Mouse (Mus musculus): ENCODE measurements around the gene Zc3hav1l. TPM values are rescaled to one million over a fixed set of nuclear protein-coding genes. Genes with fewer than 3 reads are reported as not detected.

Zc3hav1l gene
- polyA plus RNA-seq, 1 experiment from 2014 or later, result 0.59 TPM

DNA sequence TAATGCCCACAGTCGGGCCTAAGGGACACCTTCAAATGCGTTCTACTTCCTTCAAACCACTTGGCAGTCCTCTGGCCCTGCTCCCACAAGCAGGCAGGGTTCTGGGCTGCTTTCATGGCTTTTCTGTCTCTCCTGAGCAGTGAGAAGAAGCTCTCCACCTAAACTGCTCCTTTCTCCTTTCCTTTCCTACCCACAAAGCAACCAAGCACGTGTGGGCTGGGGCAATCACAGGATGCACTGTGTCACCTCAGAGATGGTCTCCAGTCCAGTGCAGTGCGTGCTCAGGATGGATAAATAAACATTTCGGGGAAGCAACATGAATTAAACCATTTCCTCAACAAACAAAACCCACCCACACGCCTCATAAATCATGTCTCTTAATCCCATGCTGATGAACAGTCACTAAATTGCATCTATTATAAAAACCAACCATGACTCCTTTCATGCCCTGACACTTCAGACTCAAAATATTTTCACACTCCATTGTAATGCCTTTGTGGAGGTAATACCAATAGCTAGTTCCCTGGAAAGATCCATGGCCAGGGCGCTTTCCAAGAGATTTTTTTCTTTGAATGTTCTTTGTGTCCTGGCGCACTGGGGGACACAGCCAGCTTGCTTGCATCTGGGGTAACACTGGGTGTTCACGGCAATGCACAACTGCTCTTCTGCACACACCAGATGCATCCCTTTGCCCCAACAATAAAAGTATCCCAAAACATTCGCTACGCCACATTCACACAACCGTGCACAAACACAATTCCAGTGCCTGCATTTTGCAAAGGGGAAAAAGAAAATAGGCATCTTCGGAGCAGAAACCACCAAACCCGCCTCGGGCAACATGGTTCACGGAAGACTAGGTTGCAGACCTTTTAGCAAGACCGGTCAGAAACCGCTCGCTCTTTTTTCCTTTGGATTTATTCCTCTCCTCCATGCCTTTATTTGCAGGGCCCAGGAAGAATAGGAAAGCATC lies 46.0 kb downstream of the Zc3hav1l start:
- H3K4me3 ChIP-seq (ENCODE audit: inconsistent target), result no peak overlapping the region; the same call in 1 of the 2 replicates
- no peaks in the 10 kb centered on the region for H3K36me3 ChIP-seq (ENCODE audit: inconsistent target)
- 26% methylated on average over 19 of the region's 19 CpGs for WGBS (ENCODE audit: missing documents)
- H3K27ac ChIP-seq, result no peak overlapping the region
- H3K79me2 ChIP-seq (ENCODE audit: inconsistent target), result no peaks in the 10 kb centered on the region

DNA sequence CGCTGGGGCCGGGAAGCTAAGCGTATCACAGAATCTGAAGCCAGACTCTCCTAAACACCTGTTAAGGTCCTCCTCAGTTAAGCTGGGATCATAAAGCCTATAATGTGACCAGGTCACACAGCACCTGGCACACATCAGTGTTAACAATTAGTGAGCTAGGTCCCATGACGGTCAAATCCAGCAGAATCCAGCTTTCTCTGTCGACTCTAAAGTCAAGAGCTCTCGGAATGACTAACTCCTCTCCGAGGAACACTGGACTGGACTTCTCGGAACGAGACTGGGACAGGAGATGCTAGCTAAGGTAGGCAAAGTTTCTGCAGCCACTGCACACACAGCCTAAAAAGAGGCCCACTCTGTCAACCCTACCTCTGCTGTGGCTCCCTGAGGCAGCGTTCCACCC lies 46.9 kb downstream of the Zc3hav1l start:
- Histone ChIP-seq H3K4me3 (ENCODE audit: inconsistent target) (no peak overlapping the region), H3K36me3 (ENCODE audit: inconsistent target) (no peaks in the 10 kb centered on the region), H3K79me2 (ENCODE audit: inconsistent target) (no peaks in the 10 kb centered on the region), H3K27ac (no peak overlapping the region)
- whole genome bisulfite sequencing (ENCODE audit: missing documents), result 96% methylated on average over 10 of the region's 10 CpGs

DNA sequence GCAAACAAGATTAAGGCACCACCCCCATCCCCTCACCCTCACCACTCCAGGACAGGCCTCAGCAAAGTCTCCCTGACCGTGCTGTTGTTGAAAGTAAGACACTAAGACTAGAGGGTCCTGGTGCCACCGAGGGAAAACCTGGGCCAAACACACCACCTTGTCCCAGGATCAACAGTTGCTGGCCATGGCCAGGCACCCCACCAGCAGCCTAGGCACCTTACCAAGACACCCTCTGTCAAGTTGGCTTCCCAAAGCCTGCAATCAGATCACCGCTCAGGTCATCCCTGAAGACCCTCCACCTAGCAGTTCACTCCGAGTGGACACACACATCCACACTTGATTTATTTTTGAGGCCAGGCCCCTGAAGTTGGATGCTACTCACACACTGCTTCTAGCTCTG lies 47.6 kb downstream of the Zc3hav1l start:
- no peaks in the 10 kb centered on the region for H3K36me3 ChIP-seq (ENCODE audit: inconsistent target)
- H3K4me3 ChIP-seq (ENCODE audit: inconsistent target), result no peak overlapping the region
- H3K27ac ChIP-seq, result no peak overlapping the region
- no peaks in the 10 kb centered on the region for H3K79me2 ChIP-seq (ENCODE audit: inconsistent target)
- 85% methylated on average over 4 of the region's 4 CpGs for WGBS (ENCODE audit: missing documents)

GRCm38 (mm10) chr6:38247362-38247761 lies 51.7 kb downstream of the Zc3hav1l start:
- no peak overlapping the region for H3K27ac ChIP-seq
- no peaks in the 10 kb centered on the region for H3K36me3 ChIP-seq (ENCODE audit: inconsistent target)
- H3K4me3 ChIP-seq (ENCODE audit: inconsistent target), result no peak overlapping the region
- 87% methylated on average over 4 of the region's 4 CpGs for WGBS (ENCODE audit: missing documents)
- H3K79me2 ChIP-seq (ENCODE audit: inconsistent target), result no peaks in the 10 kb centered on the region

- H3K27ac ChIP-seq, result no peak overlapping the region
- WGBS (ENCODE audit: missing documents), result 63% methylated on average over 3 of the region's 3 CpGs
- no peaks in the 10 kb centered on the region for H3K36me3 ChIP-seq (ENCODE audit: inconsistent target)
- H3K79me2 ChIP-seq (ENCODE audit: inconsistent target), result no peaks in the 10 kb centered on the region
- H3K4me3 ChIP-seq (ENCODE audit: inconsistent target), result no peak overlapping the region
Measured at GRCm38 (mm10) chr6:38244806-38245205, 54.3 kb downstream of the Zc3hav1l start.

GRCm38 (mm10) chr6:38244167-38244566 lies 54.9 kb downstream of the Zc3hav1l start:
- 34% methylated on average over 3 of the region's 3 CpGs for WGBS (ENCODE audit: missing documents)
- Histone ChIP-seq H3K36me3 (ENCODE audit: inconsistent target) (no peaks in the 10 kb centered on the region), H3K4me3 (ENCODE audit: inconsistent target) (no peak overlapping the region), H3K27ac (no peak overlapping the region), H3K79me2 (ENCODE audit: inconsistent target) (no peaks in the 10 kb centered on the region)

GRCm38 (mm10) chr6:38242833-38243232 lies 56.2 kb downstream of the Zc3hav1l start:
- Histone ChIP-seq H3K36me3 (ENCODE audit: inconsistent target) (no peaks in the 10 kb centered on the region), H3K4me3 (ENCODE audit: inconsistent target) (no peak overlapping the region), H3K79me2 (ENCODE audit: inconsistent target) (no peaks in the 10 kb centered on the region), H3K27ac (no peak overlapping the region)
- WGBS (ENCODE audit: missing documents), result 88% methylated on average over 5 of the region's 5 CpGs

GRCm38 (mm10) chr6:38242295-38242830 lies 56.7 kb downstream of the Zc3hav1l start:
- WGBS (ENCODE audit: missing documents), result 92% methylated on average over 8 of the region's 8 CpGs
- no peaks in the 10 kb centered on the region for H3K79me2 ChIP-seq (ENCODE audit: inconsistent target)
- H3K4me3 ChIP-seq (ENCODE audit: inconsistent target), result no peak overlapping the region
- H3K36me3 ChIP-seq (ENCODE audit: inconsistent target), result no peaks in the 10 kb centered on the region
- no peak overlapping the region for H3K27ac ChIP-seq

DNA sequence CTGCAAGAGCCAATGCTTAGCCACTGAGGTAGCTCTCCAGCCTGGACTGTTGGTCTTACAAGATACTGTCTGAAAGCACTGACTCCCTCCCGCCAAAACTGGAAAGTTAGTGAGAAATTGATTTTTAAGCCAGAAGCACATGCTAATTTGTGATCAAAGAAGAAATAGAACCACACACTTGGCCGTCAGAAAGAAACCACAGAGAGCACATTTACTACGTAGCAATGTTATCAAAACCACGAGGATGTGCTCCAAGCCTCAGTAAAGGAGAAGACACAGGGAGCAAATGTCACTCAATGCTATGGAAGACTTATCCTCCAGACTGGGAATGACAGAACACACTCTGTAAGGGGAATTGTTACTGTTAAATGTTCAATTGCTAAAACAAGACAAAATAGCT lies 57.6 kb downstream of the Zc3hav1l start:
- H3K79me2 ChIP-seq (ENCODE audit: inconsistent target), result no peaks in the 10 kb centered on the region
- no peaks in the 10 kb centered on the region for H3K36me3 ChIP-seq (ENCODE audit: inconsistent target)
- H3K27ac ChIP-seq, result no peak overlapping the region
- no peak overlapping the region for H3K4me3 ChIP-seq (ENCODE audit: inconsistent target)
- 51% methylated on average over 4 of the region's 4 CpGs for WGBS (ENCODE audit: missing documents)

- Histone ChIP-seq H3K36me3 (ENCODE audit: inconsistent target) (no peaks in the 10 kb centered on the region), H3K27ac (no peak overlapping the region), H3K4me3 (ENCODE audit: inconsistent target) (no peak overlapping the region), H3K79me2 (ENCODE audit: inconsistent target) (no peaks in the 10 kb centered on the region)
- WGBS (ENCODE audit: missing documents), result 91% methylated on average over 5 of the region's 5 CpGs
Measured at GRCm38 (mm10) chr6:38240618-38241017, 58.4 kb downstream of the Zc3hav1l start.

GRCm38 (mm10) chr6:38238382-38238781 lies 60.7 kb downstream of the Zc3hav1l start:
- no peaks in the 10 kb centered on the region for H3K36me3 ChIP-seq (ENCODE audit: inconsistent target)
- H3K27ac ChIP-seq, result no peak overlapping the region
- whole genome bisulfite sequencing (ENCODE audit: missing documents), result 79% methylated on average over 4 of the region's 4 CpGs
- H3K79me2 ChIP-seq (ENCODE audit: inconsistent target), result no peaks in the 10 kb centered on the region
- H3K4me3 ChIP-seq (ENCODE audit: inconsistent target), result no peak overlapping the region

Other genes starting within 250 kb of the Zc3hav1l start
- not detected in 3 replicates for gene Tmem213, start 190.0 kb downstream of the Zc3hav1l start, polyA plus RNA-seq (2018)
- not detected in 3 replicates for gene Atp6v0a4, start 174.7 kb downstream of the Zc3hav1l start, polyA plus RNA-seq (2018)
- 0.08 to 0.56 TPM (median 0.16 TPM) in 3 replicates for gene D630045J12Rik, start 45.2 kb downstream of the Zc3hav1l start, polyA plus RNA-seq (2018)
- 77.0 to 95.7 TPM (median 95.3 TPM) in 3 replicates for gene Zc3hav1, start 55.3 kb upstream of the Zc3hav1l start, polyA plus RNA-seq (2018)
- gene Ttc26, start 82.2 kb upstream of the Zc3hav1l start, polyA plus RNA-seq (2018), result 0.19 to 0.32 TPM (median 0.26 TPM) in 3 replicates
- 6.9 to 10.1 TPM (median 7.6 TPM) in 3 replicates for gene Ubn2, start 134.7 kb upstream of the Zc3hav1l start, polyA plus RNA-seq (2018)
- gene Fmc1, start 234.2 kb upstream of the Zc3hav1l start, polyA plus RNA-seq (2018), result 2.8 to 13.1 TPM (median 8.6 TPM) in 3 replicates